Mouse (Mus musculus): Measurements from ENCODE around the gene 2310022A10Rik. TPM values are rescaled to one million over a fixed set of nuclear protein-coding genes. Genes with fewer than 3 reads are reported as not detected.

The 2310022A10Rik gene
- polyA plus RNA-seq, 1 experiment from 2014 or later: 18.4 TPM

DNA sequence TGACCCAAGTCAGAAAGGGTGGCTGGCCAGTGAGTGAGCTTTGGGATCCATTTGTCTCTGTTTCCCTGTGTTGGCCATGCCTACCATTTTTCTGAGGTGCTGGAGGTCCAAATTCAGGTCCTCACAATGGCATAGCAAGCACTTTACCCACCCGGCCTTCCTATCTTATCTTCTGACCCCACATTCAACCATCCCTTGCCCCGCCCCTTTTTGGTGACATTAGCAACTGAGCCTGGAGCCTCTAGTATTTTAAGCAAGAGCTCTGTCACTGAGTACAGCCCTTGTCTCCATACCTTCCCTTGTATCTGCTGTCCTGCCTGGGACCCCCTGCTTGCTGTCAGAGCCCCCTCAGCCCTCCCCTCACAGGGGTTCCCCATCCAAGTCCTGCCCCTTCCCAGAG lies 17.6 kb upstream of the 2310022A10Rik start:
- no peaks in the 10 kb centered on the region for H3K9me3 ChIP-seq (ENCODE audit: control insufficient read depth, low read depth, low read length)
- no peak overlapping the region for H3K4me2 ChIP-seq (replicated peaks; ENCODE audit: low read depth, low read length)
- no peaks in the 10 kb centered on the region for H3K4me1 ChIP-seq (ENCODE audit: control insufficient read depth, insufficient read depth, low read length)
- H3K9ac ChIP-seq (replicated peaks; ENCODE audit: low read depth, low read length): no peak overlapping the region
- WGBS: 70% methylated on average over 2 of the region's 2 CpGs
- no peak overlapping the region for H3K4me3 ChIP-seq (ENCODE audit: low read depth, low read length)
- no peaks in the 10 kb centered on the region for H3K27me3 ChIP-seq (ENCODE audit: control insufficient read depth, insufficient read depth, low read length)
- no peak overlapping the region for H3K27ac ChIP-seq (ENCODE audit: low read length)
- ATAC-seq (ENCODE audit: insufficient number of reproducible peaks, insufficient read depth, low FRiP score, low read depth): no peak
- H3K36me3 ChIP-seq (ENCODE audit: control insufficient read depth, insufficient read depth, low read length): peaks cover 20% of the 10 kb centered on the region

DNA sequence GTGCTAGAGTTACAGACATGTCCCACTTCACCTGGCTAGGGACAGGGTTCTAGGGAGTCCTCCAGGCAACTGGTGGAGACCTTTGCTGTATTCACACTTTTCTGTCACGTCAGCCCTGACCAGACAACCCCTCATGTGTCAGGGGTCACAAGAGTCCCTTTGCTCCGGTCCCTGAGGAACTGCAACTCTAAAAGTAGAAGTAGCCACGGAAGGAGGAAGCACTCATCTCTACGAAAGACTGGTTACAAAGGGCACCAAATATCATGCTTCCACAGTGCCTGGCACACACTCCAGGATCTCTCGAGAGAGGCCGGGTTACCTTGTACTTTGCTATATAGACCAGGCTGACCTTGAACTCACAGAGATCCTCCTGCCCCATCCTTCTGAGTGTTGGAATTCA lies 16.4 kb upstream of the 2310022A10Rik start:
- H3K27ac ChIP-seq (ENCODE audit: low read length): no peak overlapping the region
- 94% methylated on average over 6 of the region's 6 CpGs for WGBS
- no peaks in the 10 kb centered on the region; the same call in 1 of the 2 replicates for H3K4me1 ChIP-seq (ENCODE audit: control insufficient read depth, insufficient read depth, low read length)
- no peaks in the 10 kb centered on the region for H3K27me3 ChIP-seq (ENCODE audit: control insufficient read depth, insufficient read depth, low read length)
- ATAC-seq (ENCODE audit: insufficient number of reproducible peaks, insufficient read depth, low FRiP score, low read depth): no peak
- no peak overlapping the region for H3K9ac ChIP-seq (replicated peaks; ENCODE audit: low read depth, low read length)
- no peak overlapping the region for H3K4me2 ChIP-seq (replicated peaks; ENCODE audit: low read depth, low read length)
- peaks cover 17% of the 10 kb centered on the region for H3K36me3 ChIP-seq (ENCODE audit: control insufficient read depth, insufficient read depth, low read length)
- H3K4me3 ChIP-seq (ENCODE audit: low read depth, low read length): no peak overlapping the region
- no peaks in the 10 kb centered on the region for H3K9me3 ChIP-seq (ENCODE audit: control insufficient read depth, low read depth, low read length)

DNA sequence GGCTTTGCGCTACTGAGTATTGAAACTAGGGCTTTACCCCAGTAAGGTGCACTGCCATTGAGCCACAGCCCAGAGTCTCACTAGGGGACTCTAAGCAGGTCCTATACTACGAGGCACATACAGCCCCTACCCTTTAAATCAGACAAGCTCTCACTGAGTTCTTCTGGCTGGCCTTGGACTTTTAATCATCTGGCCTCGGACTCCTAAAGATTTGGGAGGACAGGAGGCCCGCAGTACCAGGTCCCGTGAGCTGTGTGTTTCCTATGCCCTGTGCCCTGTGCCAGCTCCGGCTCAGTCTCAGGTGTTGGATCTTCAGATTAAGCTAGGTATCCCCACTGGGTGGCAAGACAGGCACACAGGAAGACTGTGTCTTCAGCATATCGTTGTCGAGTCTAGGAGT lies 15.0 kb upstream of the 2310022A10Rik start:
- no peak overlapping the region for H3K27ac ChIP-seq (ENCODE audit: low read length)
- no peaks in the 10 kb centered on the region for H3K9me3 ChIP-seq (ENCODE audit: control insufficient read depth, low read depth, low read length)
- H3K27me3 ChIP-seq (ENCODE audit: control insufficient read depth, insufficient read depth, low read length): no peaks in the 10 kb centered on the region
- H3K4me3 ChIP-seq (ENCODE audit: low read depth, low read length): no peak overlapping the region
- no peak overlapping the region for H3K9ac ChIP-seq (replicated peaks; ENCODE audit: low read depth, low read length)
- H3K36me3 ChIP-seq (ENCODE audit: control insufficient read depth, insufficient read depth, low read length): peaks cover 6% of the 10 kb centered on the region; the same call in 1 of the 2 replicates
- no peak overlapping the region for H3K4me2 ChIP-seq (replicated peaks; ENCODE audit: low read depth, low read length)
- H3K4me1 ChIP-seq (ENCODE audit: control insufficient read depth, insufficient read depth, low read length): peaks cover 5% of the 10 kb centered on the region; the same call in 1 of the 2 replicates
- ATAC-seq (ENCODE audit: insufficient number of reproducible peaks, insufficient read depth, low FRiP score, low read depth): no peak
- 86% methylated on average over 8 of the region's 8 CpGs for WGBS

DNA sequence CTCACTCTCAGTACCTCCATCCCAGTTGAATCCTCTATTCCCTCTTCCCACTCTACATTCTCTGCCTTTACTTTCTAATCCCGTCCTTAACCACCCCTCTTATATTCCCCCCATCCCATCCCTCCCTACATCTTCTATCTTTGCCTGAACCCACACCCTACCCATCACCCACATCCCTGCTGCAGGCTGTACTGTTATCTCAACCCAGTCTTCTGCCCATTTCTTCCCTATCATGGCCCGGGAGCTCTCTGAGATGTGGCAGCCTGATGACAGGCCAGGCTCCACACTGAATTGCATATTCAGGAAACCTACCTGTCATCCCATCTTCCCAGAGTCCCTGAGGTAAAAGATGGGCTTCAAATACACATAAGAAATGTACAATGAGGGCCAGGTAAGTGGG lies 14.2 kb upstream of the 2310022A10Rik start:
- no peak overlapping the region for H3K4me2 ChIP-seq (replicated peaks; ENCODE audit: low read depth, low read length)
- no peaks in the 10 kb centered on the region for H3K27me3 ChIP-seq (ENCODE audit: control insufficient read depth, insufficient read depth, low read length)
- H3K4me1 ChIP-seq (ENCODE audit: control insufficient read depth, insufficient read depth, low read length): peaks cover 5% of the 10 kb centered on the region; the same call in 1 of the 2 replicates
- H3K9ac ChIP-seq (replicated peaks; ENCODE audit: low read depth, low read length): no peak overlapping the region
- peaks cover 6% of the 10 kb centered on the region; the same call in 1 of the 2 replicates for H3K36me3 ChIP-seq (ENCODE audit: control insufficient read depth, insufficient read depth, low read length)
- no peak overlapping the region for H3K4me3 ChIP-seq (ENCODE audit: low read depth, low read length)
- H3K9me3 ChIP-seq (ENCODE audit: control insufficient read depth, low read depth, low read length): no peaks in the 10 kb centered on the region
- 84% methylated on average over 2 of the region's 2 CpGs for WGBS
- ATAC-seq (ENCODE audit: insufficient number of reproducible peaks, insufficient read depth, low FRiP score, low read depth): no peak
- H3K27ac ChIP-seq (ENCODE audit: low read length): no peak overlapping the region

DNA sequence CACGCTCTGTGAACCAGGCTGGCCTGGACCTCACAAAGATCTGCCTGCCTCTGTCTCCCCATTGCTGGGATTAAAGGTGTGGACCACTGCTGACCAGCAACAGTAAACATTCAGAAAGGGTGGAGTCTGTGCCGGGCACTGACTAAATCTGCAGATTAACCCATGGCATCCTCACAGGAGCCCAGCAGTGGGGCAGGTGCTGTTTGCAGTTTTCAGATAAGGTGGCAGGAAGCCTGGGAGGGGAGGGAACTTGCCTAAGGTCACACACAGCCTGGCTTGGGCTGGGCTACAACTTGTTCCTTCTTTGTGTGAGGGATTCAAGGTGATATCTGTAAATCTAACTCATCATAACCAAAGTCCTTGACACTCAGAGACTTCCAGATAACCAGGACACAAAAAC lies 12.5 kb upstream of the 2310022A10Rik start:
- Histone ChIP-seq H3K4me1 (ENCODE audit: control insufficient read depth, insufficient read depth, low read length) (peaks cover 5% of the 10 kb centered on the region; the same call in 1 of the 2 replicates), H3K4me3 (ENCODE audit: low read depth, low read length) (no peak overlapping the region), H3K36me3 (ENCODE audit: control insufficient read depth, insufficient read depth, low read length) (peaks cover 6% of the 10 kb centered on the region; the same call in 1 of the 2 replicates), H3K27ac (ENCODE audit: low read length) (no peak overlapping the region), H3K9ac (replicated peaks; ENCODE audit: low read depth, low read length) (no peak overlapping the region), H3K9me3 (ENCODE audit: control insufficient read depth, low read depth, low read length) (no peaks in the 10 kb centered on the region), H3K4me2 (replicated peaks; ENCODE audit: low read depth, low read length) (no peak overlapping the region), H3K27me3 (ENCODE audit: control insufficient read depth, insufficient read depth, low read length) (no peaks in the 10 kb centered on the region)
- 0 out of 2 replicates have a peak, but pooled peaks have one; percentile 4 for ATAC-seq (ENCODE audit: insufficient number of reproducible peaks, insufficient read depth, low FRiP score, low read depth)
- WGBS: 61% methylated on average over 2 of the region's 2 CpGs

DNA sequence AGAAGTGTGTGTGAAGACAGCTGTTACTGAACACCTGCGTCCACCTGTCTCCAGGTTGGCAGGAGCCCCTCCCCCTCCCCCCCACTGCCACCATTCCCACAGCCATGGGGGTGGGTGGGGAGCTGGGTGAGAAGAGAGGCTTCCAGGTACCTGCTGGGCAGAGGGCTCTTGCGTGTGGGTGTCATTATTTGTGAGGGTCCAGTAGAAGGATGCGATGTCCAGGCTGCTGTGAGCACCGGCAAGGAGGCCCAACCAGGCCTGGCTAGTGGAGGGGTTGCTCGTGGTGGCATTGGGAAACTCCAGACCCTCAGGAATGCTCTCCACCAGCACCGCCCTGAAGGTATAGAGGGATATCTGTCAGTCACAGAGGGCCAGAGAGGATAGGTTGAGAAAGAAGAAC lies 12.1 kb upstream of the 2310022A10Rik start:
- no peaks in the 10 kb centered on the region for H3K27me3 ChIP-seq (ENCODE audit: control insufficient read depth, insufficient read depth, low read length)
- H3K4me2 ChIP-seq (replicated peaks; ENCODE audit: low read depth, low read length): no peak overlapping the region
- no peak overlapping the region for H3K4me3 ChIP-seq (ENCODE audit: low read depth, low read length)
- H3K9me3 ChIP-seq (ENCODE audit: control insufficient read depth, low read depth, low read length): no peaks in the 10 kb centered on the region
- ATAC-seq (ENCODE audit: insufficient number of reproducible peaks, insufficient read depth, low FRiP score, low read depth): no peak
- H3K4me1 ChIP-seq (ENCODE audit: control insufficient read depth, insufficient read depth, low read length): peaks cover 5% of the 10 kb centered on the region; the same call in 1 of the 2 replicates
- WGBS: 77% methylated on average over 6 of the region's 6 CpGs
- H3K36me3 ChIP-seq (ENCODE audit: control insufficient read depth, insufficient read depth, low read length): peaks cover 6% of the 10 kb centered on the region; the same call in 1 of the 2 replicates
- H3K27ac ChIP-seq (ENCODE audit: low read length): no peak overlapping the region
- H3K9ac ChIP-seq (replicated peaks; ENCODE audit: low read depth, low read length): no peak overlapping the region

DNA sequence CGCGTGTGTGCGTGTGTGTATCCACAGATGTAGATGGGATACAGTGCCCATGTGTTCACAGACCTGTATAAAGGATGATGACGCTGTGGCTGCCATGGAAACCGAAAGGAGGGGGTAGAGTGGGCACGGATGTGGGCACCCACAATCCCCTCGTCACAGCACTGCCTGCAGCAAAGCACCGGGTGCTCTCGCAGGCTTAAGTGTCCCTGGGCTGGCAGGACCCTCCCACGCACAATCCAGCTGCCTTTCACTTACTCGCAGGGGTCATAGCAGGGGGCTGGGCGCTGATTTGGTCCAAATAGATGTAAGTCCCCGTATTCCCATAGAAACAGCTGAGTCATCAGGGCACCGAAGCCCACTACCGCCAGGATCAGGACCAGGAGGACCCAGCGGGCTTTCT lies 11.6 kb upstream of the 2310022A10Rik start:
- Histone ChIP-seq H3K4me3 (ENCODE audit: low read depth, low read length) (no peak overlapping the region), H3K36me3 (ENCODE audit: control insufficient read depth, insufficient read depth, low read length) (peaks cover 6% of the 10 kb centered on the region; the same call in 1 of the 2 replicates), H3K4me1 (ENCODE audit: control insufficient read depth, insufficient read depth, low read length) (peaks cover 5% of the 10 kb centered on the region; the same call in 1 of the 2 replicates), H3K27me3 (ENCODE audit: control insufficient read depth, insufficient read depth, low read length) (no peaks in the 10 kb centered on the region), H3K4me2 (replicated peaks; ENCODE audit: low read depth, low read length) (no peak overlapping the region), H3K27ac (ENCODE audit: low read length) (no peak overlapping the region), H3K9me3 (ENCODE audit: control insufficient read depth, low read depth, low read length) (no peaks in the 10 kb centered on the region), H3K9ac (replicated peaks; ENCODE audit: low read depth, low read length) (no peak overlapping the region)
- WGBS: 76% methylated on average over 16 of the region's 16 CpGs
- no peak for ATAC-seq (ENCODE audit: insufficient number of reproducible peaks, insufficient read depth, low FRiP score, low read depth)

DNA sequence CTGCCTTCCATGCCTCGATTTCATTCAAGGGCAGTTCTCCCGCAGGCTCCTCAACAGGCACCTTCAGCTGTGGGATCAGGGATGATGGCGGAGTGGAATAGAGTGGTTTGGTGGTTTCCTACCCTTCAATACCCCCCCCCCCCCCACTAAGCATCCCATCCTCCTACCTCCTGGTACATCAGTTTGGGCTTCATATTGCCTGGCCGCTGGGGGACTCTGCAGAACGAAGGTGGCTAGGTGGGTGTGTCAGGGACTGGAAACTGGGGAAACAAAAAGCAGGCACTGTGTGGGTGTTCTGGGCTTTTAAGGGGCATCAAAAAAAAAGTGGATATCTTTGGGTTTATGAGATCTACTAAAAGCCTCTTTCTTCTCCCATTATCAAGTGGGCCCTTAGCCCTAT lies 11.1 kb upstream of the 2310022A10Rik start:
- peaks cover 4% of the 10 kb centered on the region; the same call in 1 of the 2 replicates for H3K36me3 ChIP-seq (ENCODE audit: control insufficient read depth, insufficient read depth, low read length)
- peaks cover 5% of the 10 kb centered on the region; the same call in 1 of the 2 replicates for H3K4me1 ChIP-seq (ENCODE audit: control insufficient read depth, insufficient read depth, low read length)
- peak overlapping the region; percentile 82 for H3K4me2 ChIP-seq (replicated peaks; ENCODE audit: low read depth, low read length)
- no peak for ATAC-seq (ENCODE audit: insufficient number of reproducible peaks, insufficient read depth, low FRiP score, low read depth)
- peak overlapping the region; percentile 34; the same call in 1 of the 2 replicates for H3K9ac ChIP-seq (replicated peaks; ENCODE audit: low read depth, low read length)
- no peaks in the 10 kb centered on the region for H3K9me3 ChIP-seq (ENCODE audit: control insufficient read depth, low read depth, low read length)
- H3K4me3 ChIP-seq (ENCODE audit: low read depth, low read length): peak overlapping the region; percentile 43
- H3K27ac ChIP-seq (ENCODE audit: low read length): no peak overlapping the region
- WGBS: 53% methylated on average over 5 of the region's 5 CpGs
- no peaks in the 10 kb centered on the region for H3K27me3 ChIP-seq (ENCODE audit: control insufficient read depth, insufficient read depth, low read length)

All from stomach, embryonic 14.5 days (tissue).